Mouse (Mus musculus): Measurements from ENCODE around the gene Alkbh7. TPM values are rescaled to one million over a fixed set of nuclear protein-coding genes. Genes with fewer than 3 reads are reported as not detected.

Alkbh7 gene
- polyA plus RNA-seq, 1 experiment, result 32.2 TPM

GRCm38 (mm10) chr17:57019693-57020092 lies 22.6 kb downstream of the Alkbh7 start:
- WGBS, result 98% methylated on average over 2 of the region's 2 CpGs
- Histone ChIP-seq H3K27me3 (ENCODE audit: control insufficient read depth, insufficient read depth, low read length) (no peaks in the 10 kb centered on the region), H3K4me1 (replicated peaks; ENCODE audit: control insufficient read depth, insufficient read depth, low read length) (no peaks in the 10 kb centered on the region), H3K4me3 (ENCODE audit: control insufficient read depth, insufficient read depth, low read length) (no peak overlapping the region), H3K27ac (ENCODE audit: control insufficient read depth, insufficient read depth, low read length) (no peak overlapping the region), H3K36me3 (ENCODE audit: control insufficient read depth, insufficient read depth, low read length) (peaks cover 37% of the 10 kb centered on the region)
- TF ChIP-seq CTCF (IDR thresholded peaks at IDR 0.05; ENCODE audit: borderline replicate concordance, control insufficient read depth, extremely low read depth, insufficient read depth, low read length, poor library complexity) (no peak), POLR2A (IDR thresholded peaks at IDR 0.05; ENCODE audit: control insufficient read depth, extremely low read depth, insufficient read depth, low read length, poor library complexity) (no peak)
- DNase-seq, result no peak

- Histone ChIP-seq H3K27ac (ENCODE audit: control insufficient read depth, insufficient read depth, low read length) (no peak overlapping the region), H3K27me3 (ENCODE audit: control insufficient read depth, insufficient read depth, low read length) (no peaks in the 10 kb centered on the region), H3K4me3 (ENCODE audit: control insufficient read depth, insufficient read depth, low read length) (no peak overlapping the region), H3K4me1 (replicated peaks; ENCODE audit: control insufficient read depth, insufficient read depth, low read length) (no peaks in the 10 kb centered on the region), H3K36me3 (ENCODE audit: control insufficient read depth, insufficient read depth, low read length) (peaks cover 49% of the 10 kb centered on the region)
- WGBS, result 95% methylated on average over 5 of the region's 5 CpGs
- TF ChIP-seq POLR2A (IDR thresholded peaks at IDR 0.05; ENCODE audit: control insufficient read depth, extremely low read depth, insufficient read depth, low read length, poor library complexity) (no peak), CTCF (IDR thresholded peaks at IDR 0.05; ENCODE audit: borderline replicate concordance, control insufficient read depth, extremely low read depth, insufficient read depth, low read length, poor library complexity) (no peak)
- DNase-seq, result no peak
Observed at GRCm38 (mm10) chr17:57020960-57021359, 23.8 kb downstream of the Alkbh7 start.

- 91% methylated on average over 4 of the region's 4 CpGs for WGBS
- TF ChIP-seq CTCF (IDR thresholded peaks at IDR 0.05; ENCODE audit: borderline replicate concordance, control insufficient read depth, extremely low read depth, insufficient read depth, low read length, poor library complexity), result no peak
- TF ChIP-seq POLR2A (IDR thresholded peaks at IDR 0.05; ENCODE audit: control insufficient read depth, extremely low read depth, insufficient read depth, low read length, poor library complexity), result no peak
Observed at GRCm38 (mm10) chr17:57027471-57027870, 30.3 kb downstream of the Alkbh7 start.

GRCm38 (mm10) chr17:57029691-57030090 lies 32.6 kb downstream of the Alkbh7 start:
- 0 out of 2 replicates have a peak overlapping the region, but pooled peaks have one; percentile 3 for H3K4me3 ChIP-seq (ENCODE audit: control insufficient read depth, insufficient read depth, low read length)
- 36% methylated on average over 8 of the region's 8 CpGs for WGBS
- peaks cover 22% of the 10 kb centered on the region for H3K36me3 ChIP-seq (ENCODE audit: control insufficient read depth, insufficient read depth, low read length)
- DNase-seq, result no peak
- no peak for TF ChIP-seq CTCF (IDR thresholded peaks at IDR 0.05; ENCODE audit: borderline replicate concordance, control insufficient read depth, extremely low read depth, insufficient read depth, low read length, poor library complexity)
- peaks cover 21% of the 10 kb centered on the region for H3K4me1 ChIP-seq (replicated peaks; ENCODE audit: control insufficient read depth, insufficient read depth, low read length)
- H3K27me3 ChIP-seq (ENCODE audit: control insufficient read depth, insufficient read depth, low read length), result no peaks in the 10 kb centered on the region
- H3K27ac ChIP-seq (ENCODE audit: control insufficient read depth, insufficient read depth, low read length), result no peak overlapping the region

More at GRCm38 (mm10) chr17:57027471-57027870, 30.3 kb downstream of the Alkbh7 start:
- Histone ChIP-seq H3K4me1 (replicated peaks; ENCODE audit: control insufficient read depth, insufficient read depth, low read length) (peaks cover 16% of the 10 kb centered on the region), H3K27me3 (ENCODE audit: control insufficient read depth, insufficient read depth, low read length) (no peaks in the 10 kb centered on the region), H3K4me3 (ENCODE audit: control insufficient read depth, insufficient read depth, low read length) (no peak overlapping the region), H3K36me3 (ENCODE audit: control insufficient read depth, insufficient read depth, low read length) (peaks cover 44% of the 10 kb centered on the region), H3K27ac (ENCODE audit: control insufficient read depth, insufficient read depth, low read length) (no peak overlapping the region)
- no peak for DNase-seq

GRCm38 (mm10) chr17:57030931-57031660 lies 34.0 kb downstream of the Alkbh7 start, which contains the start of gene Khsrp:
Gene Khsrp (minus strand): TSS chr17:57031522.
- peak; percentile 70 for DNase-seq
- H3K36me3 ChIP-seq (ENCODE audit: control insufficient read depth, insufficient read depth, low read length), result peaks cover 8% of the 10 kb centered on the region; the same call in 1 of the 2 replicates
- WGBS, result 1% methylated on average over 99 of the region's 99 CpGs
- peaks cover 21% of the 10 kb centered on the region for H3K4me1 ChIP-seq (replicated peaks; ENCODE audit: control insufficient read depth, insufficient read depth, low read length)
- H3K4me3 ChIP-seq (ENCODE audit: control insufficient read depth, insufficient read depth, low read length), result peak within 1 kb of the TSS; percentile 57
- H3K27me3 ChIP-seq (ENCODE audit: control insufficient read depth, insufficient read depth, low read length), result no peaks in the 10 kb centered on the region
- peak; percentile 67; the same call in 1 of the 2 replicates for TF ChIP-seq POLR2A (IDR thresholded peaks at IDR 0.05; ENCODE audit: control insufficient read depth, extremely low read depth, insufficient read depth, low read length, poor library complexity)
- no peak for TF ChIP-seq CTCF (IDR thresholded peaks at IDR 0.05; ENCODE audit: borderline replicate concordance, control insufficient read depth, extremely low read depth, insufficient read depth, low read length, poor library complexity)
- H3K27ac ChIP-seq (ENCODE audit: control insufficient read depth, insufficient read depth, low read length), result peak within 1 kb of the TSS; percentile 62

- 1% methylated on average over 38 of the region's 38 CpGs for WGBS
- peaks cover 5% of the 10 kb centered on the region; the same call in 1 of the 2 replicates for H3K36me3 ChIP-seq (ENCODE audit: control insufficient read depth, insufficient read depth, low read length)
- no peaks in the 10 kb centered on the region for H3K27me3 ChIP-seq (ENCODE audit: control insufficient read depth, insufficient read depth, low read length)
- peak overlapping the region; percentile 62 for H3K27ac ChIP-seq (ENCODE audit: control insufficient read depth, insufficient read depth, low read length)
- H3K4me3 ChIP-seq (ENCODE audit: control insufficient read depth, insufficient read depth, low read length), result peak overlapping the region; percentile 34
- peak; percentile 73; the same call in 1 of the 2 replicates for TF ChIP-seq CTCF (IDR thresholded peaks at IDR 0.05; ENCODE audit: borderline replicate concordance, control insufficient read depth, extremely low read depth, insufficient read depth, low read length, poor library complexity)
- peak; percentile 53; the same call in 1 of the 2 replicates for TF ChIP-seq POLR2A (IDR thresholded peaks at IDR 0.05; ENCODE audit: control insufficient read depth, extremely low read depth, insufficient read depth, low read length, poor library complexity)
- peaks cover 21% of the 10 kb centered on the region for H3K4me1 ChIP-seq (replicated peaks; ENCODE audit: control insufficient read depth, insufficient read depth, low read length)
- DNase-seq, result peak; percentile 100
Observed at GRCm38 (mm10) chr17:57031661-57032420, 34.7 kb downstream of the Alkbh7 start.

Measured in thymus, adult 2 months (tissue).